ENCODE assay signal across 22 mouse cellular contexts in the genomic region with DNA sequence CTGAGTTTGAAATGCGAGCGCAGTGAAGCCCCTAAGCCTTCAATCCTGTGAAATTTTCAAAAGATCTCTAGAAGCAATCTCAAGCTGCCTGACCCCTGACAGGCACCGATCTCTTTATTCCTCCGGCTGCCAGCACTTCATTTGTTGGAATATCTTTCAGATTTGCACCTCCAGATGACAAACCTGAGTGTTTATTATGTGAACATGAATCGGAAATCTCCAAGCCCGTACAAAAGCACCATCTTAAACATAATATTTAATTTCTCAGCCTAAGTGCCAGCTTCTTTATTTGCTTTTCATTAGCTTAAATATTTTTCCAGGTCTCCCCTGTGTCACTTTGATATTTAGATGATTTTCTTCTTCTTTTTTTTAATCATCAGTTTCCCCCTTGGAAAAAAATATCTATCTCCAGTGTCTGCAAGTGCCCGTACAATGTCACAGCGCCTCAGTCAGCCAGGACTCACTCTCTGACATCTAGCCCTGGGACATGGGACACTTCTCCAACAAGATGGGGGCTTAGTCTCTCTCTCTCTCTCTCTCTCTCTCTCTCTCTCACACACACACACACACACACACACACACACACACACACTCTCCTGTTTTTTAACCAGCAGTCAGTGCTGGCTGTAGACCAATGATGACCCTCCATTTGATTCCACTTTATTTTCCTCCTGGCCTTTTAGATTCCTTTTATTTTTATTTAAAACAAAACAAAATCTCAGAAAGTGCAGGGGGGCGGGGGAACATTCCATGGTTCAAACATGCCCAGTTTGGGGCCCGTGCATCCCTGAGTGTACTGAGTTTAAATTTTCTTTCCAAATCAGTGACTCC. TPM values are rescaled to one million over a fixed set of nuclear protein-coding genes. Genes with fewer than 3 reads are reported as not detected.
A peak's percentile ranks its signal among the peaks of the same experiment; 100 is the strongest.
DNase-seq lines count a peak whose midpoint lies in the region; ATAC-seq and TF ChIP-seq lines count a peak whose summit lies in the region.
"Had no signal": no experiment of that assay in that cellular context is flagged by ENCODE, and none has a peak within 500 bp of the region (broad histone marks: within the 10 kb centered on the region; RNA-seq: fewer than 3 reads in every experiment).

No protein-coding gene starts in this region.

- 32% methylated on average over 10 of the region's 10 CpGs for WGBS in heart, adult 2 months
- WGBS in embryonic facial prominence, embryonic 10.5 days = 2% methylated on average over 10 of the region's 10 CpGs
- WGBS in midbrain, embryonic 10.5 days = 3% methylated on average over 10 of the region's 10 CpGs
- 3% methylated on average over 10 of the region's 10 CpGs for WGBS in neural tube, embryonic 11.5 days

- no peak overlapping the region for H3K27ac ChIP-seq in heart, adult 2 months
- H3K27ac ChIP-seq in embryonic facial prominence, embryonic 10.5 days (replicated peaks) = peak overlapping the region; percentile 19; the same call in 1 of the 2 replicates
- peak overlapping the region; percentile 93 for H3K27ac ChIP-seq in midbrain, embryonic 10.5 days (replicated peaks)
- no peak overlapping the region for H3K27ac ChIP-seq in neural tube, embryonic 11.5 days (ENCODE audit: low read depth, low read length)
- H3K27ac ChIP-seq: kidney, postnatal 0 days; left cerebral cortex, adult 2 months; limb, embryonic 10.5 days; macrophage had no signal

- H3K9me3 ChIP-seq in embryonic facial prominence, embryonic 10.5 days = no peaks in the 10 kb centered on the region
- no peaks in the 10 kb centered on the region for H3K9me3 ChIP-seq in midbrain, embryonic 10.5 days (replicated peaks)
- no peaks in the 10 kb centered on the region for H3K9me3 ChIP-seq in neural tube, embryonic 11.5 days (ENCODE audit: control insufficient read depth, low read length)
- H3K9me3 ChIP-seq: limb, embryonic 10.5 days had no signal

- H3K27me3 ChIP-seq in heart, adult 2 months (ENCODE audit: control insufficient read depth, insufficient read depth, low read length) = peaks cover 15% of the 10 kb centered on the region
- H3K27me3 ChIP-seq in embryonic facial prominence, embryonic 10.5 days (replicated peaks; ENCODE audit: low read depth, poor library complexity, severe bottlenecking) = peaks cover 100% of the 10 kb centered on the region
- H3K27me3 ChIP-seq in midbrain, embryonic 10.5 days (ENCODE audit: low read depth, poor library complexity, severe bottlenecking) = peaks cover 100% of the 10 kb centered on the region
- peaks cover 80% of the 10 kb centered on the region for H3K27me3 ChIP-seq in neural tube, embryonic 11.5 days (ENCODE audit: control insufficient read depth, insufficient read depth, low read length)
- H3K27me3 ChIP-seq: CH12.LX had no signal

- H3K4me2 ChIP-seq in neural tube, embryonic 11.5 days (ENCODE audit: low read depth) = no peak overlapping the region
- H3K4me2 ChIP-seq: liver, embryonic 11.5 days; lung, embryonic 14.5 days had no signal

- peak; percentile 46 for DNase-seq in heart, adult 11 months
- no peak for DNase-seq in heart, adult 2 months
- DNase-seq in embryonic facial prominence, embryonic 10.5 days (ENCODE audit: low spot score) = peak; percentile 41
- peak; percentile 41 for DNase-seq in midbrain, embryonic 10.5 days (ENCODE audit: low spot score)
- peak; percentile 30 for DNase-seq in neural tube, embryonic 11.5 days (ENCODE audit: low spot score)
- no peak for DNase-seq in yolk sac, embryonic 10.5 days (ENCODE audit: low spot score)
- no peak for DNase-seq in gastrocnemius, adult 18-20 months (ENCODE audit: low spot score)
- DNase-seq: adrenal gland, postnatal 10 days; cerebellum, adult 18-20 months; lung, embryonic 14.5 days; thymus, postnatal 36 days had no signal

- no peaks in the 10 kb centered on the region for H3K4me1 ChIP-seq in heart, adult 2 months (ENCODE audit: control insufficient read depth, insufficient read depth, low read length)
- H3K4me1 ChIP-seq in embryonic facial prominence, embryonic 10.5 days = peaks cover 77% of the 10 kb centered on the region
- peaks cover 87% of the 10 kb centered on the region for H3K4me1 ChIP-seq in midbrain, embryonic 10.5 days
- peaks cover 25% of the 10 kb centered on the region for H3K4me1 ChIP-seq in neural tube, embryonic 11.5 days (ENCODE audit: control insufficient read depth, insufficient read depth, low read length)

- H3K9ac ChIP-seq in heart, adult 2 months (ENCODE audit: low read depth, low read length) = no peak overlapping the region
- H3K9ac ChIP-seq in neural tube, embryonic 11.5 days (ENCODE audit: low read length) = no peak overlapping the region
- H3K9ac ChIP-seq: lung, embryonic 14.5 days had no signal

- no peaks in the 10 kb centered on the region for H3K36me3 ChIP-seq in heart, adult 2 months (ENCODE audit: control insufficient read depth, insufficient read depth, low read length)
- H3K36me3 ChIP-seq in embryonic facial prominence, embryonic 10.5 days (replicated peaks) = no peaks in the 10 kb centered on the region
- no peaks in the 10 kb centered on the region for H3K36me3 ChIP-seq in midbrain, embryonic 10.5 days
- H3K36me3 ChIP-seq in neural tube, embryonic 11.5 days (ENCODE audit: control insufficient read depth, insufficient read depth, low read length) = no peaks in the 10 kb centered on the region
- H3K36me3 ChIP-seq: limb, embryonic 10.5 days had no signal

- no peak for ATAC-seq in neural tube, embryonic 11.5 days (ENCODE audit: insufficient read depth, low FRiP score, low TSS enrichment)
- no peak for ATAC-seq in frontal cortex, adult (ENCODE audit: low TSS enrichment)
- ATAC-seq: intestine, postnatal 0 days had no signal

- TF ChIP-seq EP300 in heart, adult 2 months (IDR thresholded peaks at IDR 0.05; ENCODE audit: insufficient read depth, low read depth, low read length) = no peak

- no peak overlapping the region for H3K4me3 ChIP-seq in heart, adult 2 months
- H3K4me3 ChIP-seq in embryonic facial prominence, embryonic 10.5 days = no peak overlapping the region
- H3K4me3 ChIP-seq in midbrain, embryonic 10.5 days = peak overlapping the region; percentile 60
- no peak overlapping the region for H3K4me3 ChIP-seq in neural tube, embryonic 11.5 days (ENCODE audit: low read depth, low read length)
- H3K4me3 ChIP-seq: left cerebral cortex, adult 2 months; limb, embryonic 10.5 days had no signal

- intact Hi-C loops in heart, adult 2 months (cut with DNase I) = no loop called here

- no peaks in the 10 kb centered on the region for H3K79me2 ChIP-seq in heart, adult 2 months (replicated peaks; ENCODE audit: control insufficient read depth, insufficient read depth, low read length)

- no peak for TF ChIP-seq POLR2A in heart, adult 2 months (IDR thresholded peaks at IDR 0.05; ENCODE audit: insufficient read depth, low read depth, low read length)

- no peak for TF ChIP-seq CTCF in heart, adult 2 months (IDR thresholded peaks at IDR 0.05)

RNA-seq across cellular contexts. Expression of gene Nr2f2, which starts 38.1 kb away (rescaled TPM):
- 10 to 100 TPM; 16.4 to 18.8 TPM for total RNA-seq in heart, adult 2 months (2021)
- 22.9 and 39.3 TPM in 2 replicates for polyA plus RNA-seq in heart, adult 2 months (2012; rRNA removed)
- polyA plus RNA-seq in embryonic facial prominence, embryonic 10.5 days (2016; fragmentation: Nextera tagmentation; extraction: Ambion mirVana) = 89.7 and 99.8 TPM in 2 replicates
- 86.8 and 89.2 TPM in 2 replicates for polyA plus RNA-seq in midbrain, embryonic 10.5 days (2016; fragmentation: Nextera tagmentation; extraction: Ambion mirVana)
- polyA plus RNA-seq in neural tube, embryonic 11.5 days (2014; fragmentation: Nextera tagmentation; extraction: Ambion mirVana) = 88.5 and 95.9 TPM in 2 replicates
- total RNA-seq in gastrocnemius, adult 18-20 months (2021) = 10 to 100 TPM; 18.6 to 25.1 TPM
- total RNA-seq: CH12.LX; common myeloid progenitor, adult 5-6 weeks; hematopoietic stem cell, adult 5-6 weeks; monocyte, adult 5-6 weeks had no signal
- polyA plus RNA-seq: macrophage had no signal

Comparison
In these comparisons a context has a peak if more than half of its experiments do, and no peak if none do; other contexts are left out.
1. DNase-seq: peak in heart, adult 11 months (single experiment), embryonic facial prominence, embryonic 10.5 days (single experiment), midbrain, embryonic 10.5 days (single experiment) and neural tube, embryonic 11.5 days (single experiment); none in heart, adult 2 months (0 of 2), yolk sac, embryonic 10.5 days (single experiment) and gastrocnemius, adult 18-20 months (single experiment).
2. H3K27ac ChIP-seq: peak in embryonic facial prominence, embryonic 10.5 days (single experiment) and midbrain, embryonic 10.5 days (single experiment); none in heart, adult 2 months (single experiment) and neural tube, embryonic 11.5 days (single experiment).